Mouse (Mus musculus): ENCODE measurements around the gene Vmn2r29. TPM values are rescaled to one million over a fixed set of nuclear protein-coding genes. Genes with fewer than 3 reads are reported as not detected.
"Not testable (repeated sequence)": the region's sequence is repeated elsewhere in the genome, so short reads cannot be mapped to it uniquely, and the experiment has no call there.

Vmn2r29 gene
- 0.07 TPM in 1 of 2 replicates, not detected in the other for polyA plus RNA-seq (2016; fragmentation: Nextera tagmentation; extraction: Ambion mirVana)

DNA sequence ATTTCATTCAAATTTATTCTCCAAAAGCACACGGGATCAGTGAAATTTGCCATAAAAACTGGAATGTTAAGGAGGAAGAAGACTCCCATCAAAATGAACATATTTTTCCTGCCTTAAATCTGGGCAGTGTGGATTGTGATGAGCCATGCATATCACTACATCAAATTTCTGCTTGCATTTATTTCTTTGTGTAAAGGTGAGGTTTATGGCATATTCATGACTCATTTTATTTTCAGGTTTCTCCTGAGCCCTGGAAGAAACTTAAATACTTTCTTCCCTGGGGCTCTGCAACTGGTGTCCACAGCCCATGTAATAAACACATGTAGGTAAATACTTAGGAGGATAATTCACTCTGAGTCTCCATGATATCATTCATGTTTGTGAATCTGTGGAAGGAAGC lies at the start of gene Vmn2r29:
Gene Vmn2r29, minus strand, starts transcription at position 101 of the 400 bp plus-strand sequence.
- H3K9ac ChIP-seq; H3K36me3 ChIP-seq; ATAC-seq; H3K4me3 ChIP-seq; H3K4me1 ChIP-seq; H3K27ac ChIP-seq; H3K27me3 ChIP-seq (replicated peaks); H3K4me2 ChIP-seq; H3K9me3 ChIP-seq (replicated peaks): not testable (repeated sequence)
- no CpG with 5 or more reads among the region's 1 CpGs for WGBS (ENCODE audit: insufficient replicate concordance)

DNA sequence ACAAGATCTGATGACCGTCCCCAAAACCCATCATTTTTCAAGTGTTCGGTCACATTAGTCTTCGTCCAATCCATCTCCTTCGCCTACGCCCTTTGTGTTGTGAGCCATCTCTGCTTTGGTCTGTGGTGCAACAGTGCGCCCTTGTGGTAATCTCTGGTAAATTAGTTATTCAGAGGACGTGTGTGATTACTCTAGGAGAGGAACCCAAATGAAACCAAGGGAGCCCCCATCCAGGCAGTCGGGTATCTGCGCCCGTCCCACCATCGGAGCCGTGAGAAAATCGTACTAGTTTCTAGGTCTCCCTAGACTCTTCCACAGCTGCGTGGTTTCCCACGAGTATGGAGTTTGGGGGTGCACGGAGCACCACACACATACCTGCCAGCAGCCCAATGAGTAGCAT lies 48.5 kb upstream of the Vmn2r29 start:
- H3K9me3 ChIP-seq (replicated peaks): no peaks in the 10 kb centered on the region
- ATAC-seq: no peak

DNA sequence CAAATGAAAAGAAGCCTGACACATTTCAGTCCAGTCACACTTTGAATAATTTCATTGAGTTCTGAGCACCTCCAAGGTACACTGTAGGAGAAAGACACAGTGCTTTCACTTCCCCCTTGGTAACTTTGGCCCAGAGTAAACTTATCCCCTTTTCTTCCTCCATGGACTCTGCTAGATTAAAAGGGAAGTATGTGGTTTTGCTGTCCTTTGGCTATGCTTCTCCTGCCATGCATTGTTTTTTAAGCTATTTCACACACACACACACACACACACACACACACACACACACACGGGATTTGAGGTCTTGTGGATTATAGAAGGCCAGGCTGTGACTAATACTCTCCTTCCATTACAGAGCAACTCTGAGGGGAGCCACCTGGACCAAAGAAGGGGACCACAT lies 34.3 kb upstream of the Vmn2r29 start:
- Histone ChIP-seq H3K36me3 (peaks cover 32% of the 10 kb centered on the region), H3K27ac (no peak overlapping the region), H3K4me1 (no peaks in the 10 kb centered on the region), H3K4me2 (no peak overlapping the region), H3K4me3 (no peak overlapping the region), H3K9me3 (replicated peaks) (peaks cover 5% of the 10 kb centered on the region), H3K9ac (no peak overlapping the region), H3K27me3 (replicated peaks) (no peaks in the 10 kb centered on the region)
- WGBS (ENCODE audit: insufficient replicate concordance): 27% methylated on average over 1 of the region's 1 CpGs
- ATAC-seq: no peak

More for the DNA sequence above, 48.5 kb upstream of the Vmn2r29 start:
- Histone ChIP-seq H3K4me1 (peaks cover 6% of the 10 kb centered on the region; the same call in 1 of the 2 replicates), H3K9ac (no peak overlapping the region), H3K4me2 (no peak overlapping the region), H3K27me3 (replicated peaks) (peaks cover 9% of the 10 kb centered on the region), H3K36me3 (peaks cover 55% of the 10 kb centered on the region), H3K27ac (no peak overlapping the region), H3K4me3 (no peak overlapping the region)
- WGBS (ENCODE audit: insufficient replicate concordance): 76% methylated on average over 16 of the region's 16 CpGs

DNA sequence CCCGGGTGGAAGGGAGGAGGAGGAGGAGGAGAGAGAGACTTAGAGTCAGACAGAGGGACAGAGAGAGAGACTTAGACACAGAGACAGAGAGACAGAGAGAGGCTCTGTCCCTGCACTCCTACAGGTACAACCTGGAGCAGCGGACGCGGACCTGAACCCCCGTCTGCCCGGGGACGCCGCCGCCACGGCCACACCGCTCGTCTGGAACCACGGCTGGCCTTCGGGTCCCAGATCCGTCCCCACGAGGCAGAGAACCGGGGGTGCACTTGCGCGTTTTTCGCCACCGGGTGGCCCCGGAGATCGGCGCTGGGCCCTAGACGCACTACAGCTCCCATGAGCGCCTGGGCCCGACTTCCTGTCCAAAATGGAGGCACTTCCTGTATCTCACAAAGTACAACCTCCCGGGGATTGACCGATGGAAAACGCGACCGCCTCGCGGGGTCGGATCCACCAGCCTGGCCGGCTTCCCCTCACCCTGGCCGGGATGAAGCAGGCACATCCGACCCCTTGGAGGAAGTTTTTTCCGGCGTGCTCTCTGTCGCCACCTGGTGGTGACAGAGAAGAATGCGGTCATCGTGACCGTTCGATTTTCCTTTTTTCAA lies 30.9 kb upstream of the Vmn2r29 start, which contains the start of gene Gm45844:
Gene Gm45844, minus strand, starts transcription at position 324 of the 602 bp plus-strand sequence.
- WGBS (ENCODE audit: insufficient replicate concordance): 45% methylated on average over 45 of the region's 45 CpGs
- H3K27me3 ChIP-seq (replicated peaks); H3K4me1 ChIP-seq; H3K36me3 ChIP-seq; H3K9me3 ChIP-seq (replicated peaks): not testable (repeated sequence)
- ATAC-seq: peak; percentile 99
- Histone ChIP-seq H3K4me3 (peak within 1 kb of the TSS; percentile 54), H3K27ac (peak within 1 kb of the TSS; percentile 5; the same call in 1 of the 2 replicates), H3K4me2 (peak within 1 kb of the TSS; percentile 49), H3K9ac (peak within 1 kb of the TSS; percentile 30)

DNA sequence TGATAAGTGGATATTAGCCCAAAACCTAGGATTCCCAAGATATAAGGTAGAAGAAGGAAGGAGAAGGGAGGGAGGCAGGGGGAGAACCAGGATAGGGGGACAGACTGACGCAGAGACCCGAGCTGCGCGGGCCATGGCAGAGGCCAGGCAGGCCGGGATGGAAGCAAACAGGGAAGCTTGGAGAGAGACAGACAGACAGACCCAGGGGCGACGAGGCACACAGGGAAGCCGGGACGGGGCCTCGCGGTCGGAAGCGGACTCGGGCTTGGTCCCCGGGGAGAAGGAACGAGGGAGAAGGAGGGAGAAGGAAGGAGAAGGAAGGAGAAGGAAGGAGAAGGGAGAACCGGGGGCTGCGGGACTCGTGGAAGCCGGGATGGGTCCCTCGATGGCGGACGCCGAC lies 30.4 kb upstream of the Vmn2r29 start:
- H3K4me3 ChIP-seq: peak overlapping the region; percentile 54
- not testable (repeated sequence) for H3K4me1 ChIP-seq; H3K9me3 ChIP-seq (replicated peaks); H3K27me3 ChIP-seq (replicated peaks); H3K36me3 ChIP-seq
- H3K4me2 ChIP-seq: peak overlapping the region; percentile 49
- H3K9ac ChIP-seq: peak overlapping the region; percentile 30
- 59% methylated on average over 24 of the region's 24 CpGs for whole genome bisulfite sequencing (ENCODE audit: insufficient replicate concordance)
- peak; percentile 31 for ATAC-seq
- peak overlapping the region; percentile 5; the same call in 1 of the 2 replicates for H3K27ac ChIP-seq

DNA sequence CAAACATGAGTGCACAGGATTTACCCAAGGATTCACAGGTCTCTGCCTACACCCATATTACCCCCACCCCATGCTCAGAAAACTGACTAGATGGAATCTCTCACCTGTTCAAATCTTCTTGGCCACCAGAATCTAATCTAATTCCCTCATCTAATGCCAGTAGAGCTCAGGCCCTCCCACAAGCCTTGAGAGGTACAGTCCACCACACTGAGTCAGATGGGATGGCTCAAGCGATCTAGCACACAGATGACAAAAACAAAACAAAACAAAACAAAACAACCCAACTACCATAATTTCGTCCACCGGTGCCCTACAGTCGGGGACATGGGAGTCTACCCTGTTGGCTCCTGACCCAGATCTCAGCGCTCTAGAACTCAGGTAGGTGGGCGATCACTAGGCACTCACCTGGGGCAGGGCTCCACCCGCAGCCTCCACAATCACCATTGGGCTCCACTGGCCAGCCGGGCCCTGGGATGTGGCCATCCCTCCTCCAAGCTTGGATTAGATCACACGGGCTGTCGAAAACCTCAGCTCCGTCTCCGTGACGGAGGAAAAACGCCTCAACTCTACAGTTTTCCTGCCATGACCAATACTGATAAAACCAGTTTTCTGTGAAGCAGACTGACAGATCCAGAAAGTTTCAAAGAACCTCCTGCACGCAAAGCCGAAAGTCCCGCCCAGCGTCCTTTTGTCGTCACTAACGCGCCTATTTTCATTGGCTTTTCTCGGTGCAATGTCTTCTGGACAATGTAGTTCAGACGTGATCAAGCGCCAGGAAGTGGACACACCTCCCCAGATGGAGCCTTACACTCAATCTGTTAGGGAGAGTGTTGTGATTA lies 37.6 kb downstream of the Vmn2r29 start, which contains the start of gene Zfp772:
Gene Zfp772, minus strand, starts transcription at position 686 of the 839 bp plus-strand sequence.
- not testable (repeated sequence) for H3K9me3 ChIP-seq (replicated peaks); H3K36me3 ChIP-seq; H3K4me1 ChIP-seq; H3K27ac ChIP-seq; H3K27me3 ChIP-seq (replicated peaks); ATAC-seq
- 1% methylated on average over 24 of the region's 24 CpGs for WGBS (ENCODE audit: insufficient replicate concordance)
- peak within 1 kb of the TSS; percentile 64 for H3K4me3 ChIP-seq
- H3K4me2 ChIP-seq: peak within 1 kb of the TSS; percentile 71
- H3K9ac ChIP-seq: peak within 1 kb of the TSS; percentile 68

DNA sequence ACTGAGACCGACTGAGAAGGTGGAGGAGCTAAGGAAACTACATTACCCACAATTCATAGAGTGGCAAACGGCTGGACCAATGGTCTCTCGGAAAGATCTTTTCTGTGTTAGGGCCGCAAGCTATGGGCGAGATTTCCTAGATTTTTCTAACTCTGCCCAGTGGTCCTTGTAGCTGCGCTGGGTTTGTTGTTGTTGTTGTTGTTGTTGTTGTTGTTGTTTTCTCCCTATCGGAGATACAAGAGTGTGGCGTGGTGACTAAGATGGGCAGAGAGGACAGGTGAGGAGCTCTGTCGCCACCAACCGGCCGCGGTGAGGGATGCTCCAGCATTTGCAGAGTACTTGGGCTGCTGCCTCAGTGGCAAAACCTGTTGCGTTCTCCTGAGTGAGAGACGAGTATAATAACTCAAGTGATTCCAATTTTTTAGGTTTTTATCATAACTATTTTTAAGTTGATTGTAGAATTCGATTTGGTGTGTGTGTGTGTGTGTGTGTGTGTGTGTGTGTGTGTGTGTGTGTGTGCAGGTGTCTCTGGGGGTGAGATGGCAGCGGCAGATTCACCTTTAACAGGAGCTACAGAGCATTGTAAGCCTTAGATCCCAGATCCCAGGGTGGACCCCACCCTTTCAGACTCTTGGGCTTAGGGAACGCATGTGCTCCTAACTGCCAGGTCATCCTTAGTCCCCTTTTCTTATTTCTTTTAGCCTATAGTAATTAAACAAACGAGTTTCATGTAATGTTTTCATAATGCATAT lies 58.8 kb downstream of the Vmn2r29 start:
- H3K9me3 ChIP-seq (replicated peaks): no peaks in the 10 kb centered on the region
- H3K9ac ChIP-seq: no peak overlapping the region
- 6% methylated on average over 18 of the region's 18 CpGs for WGBS (ENCODE audit: insufficient replicate concordance)
- peak; percentile 93 for ATAC-seq
- H3K27ac ChIP-seq: no peak overlapping the region
- peak overlapping the region; percentile 62 for H3K4me3 ChIP-seq
- H3K4me1 ChIP-seq: peaks cover 4% of the 10 kb centered on the region; the same call in 1 of the 2 replicates
- no peaks in the 10 kb centered on the region for H3K36me3 ChIP-seq
- H3K4me2 ChIP-seq: peak overlapping the region; percentile 67
- no peaks in the 10 kb centered on the region for H3K27me3 ChIP-seq (replicated peaks)

DNA sequence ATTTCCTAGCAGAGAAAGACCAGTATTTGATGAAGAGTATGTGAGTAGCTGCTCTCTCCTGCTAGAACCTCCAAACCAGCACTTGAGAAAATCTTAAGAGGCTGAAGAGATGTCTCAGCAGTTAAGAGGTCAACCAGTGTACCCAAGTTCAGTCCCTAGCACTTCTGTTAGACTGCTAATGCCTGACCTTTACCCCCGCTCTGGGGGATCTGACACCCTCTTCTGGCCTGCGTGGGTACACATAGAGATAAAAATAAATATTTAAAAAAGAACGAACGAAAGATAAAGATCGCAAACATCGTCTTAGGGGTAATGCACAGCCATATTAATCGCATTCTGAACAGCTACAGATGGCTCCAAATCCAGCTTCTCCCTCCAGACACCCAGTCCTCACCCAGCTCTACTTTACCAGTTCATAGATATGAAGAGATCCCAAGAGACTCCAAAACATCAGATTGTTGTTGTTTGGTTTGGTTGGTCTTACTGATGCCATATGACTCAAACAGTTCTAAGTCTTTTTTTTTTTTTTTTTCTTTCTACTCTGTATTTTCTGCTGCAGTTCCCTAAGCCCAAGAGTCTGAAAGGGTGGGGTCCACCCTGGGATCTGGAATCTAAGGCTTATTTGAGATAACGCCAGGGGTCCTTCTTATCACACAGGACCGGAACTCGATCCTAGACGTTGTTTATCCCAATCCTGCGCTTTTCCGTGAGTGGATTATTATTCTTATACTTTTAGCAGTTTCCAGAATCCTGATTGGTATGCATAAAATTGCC lies 59.5 kb downstream of the Vmn2r29 start:
- no peaks in the 10 kb centered on the region for H3K9me3 ChIP-seq (replicated peaks)
- H3K27ac ChIP-seq: no peak overlapping the region
- H3K9ac ChIP-seq: no peak overlapping the region
- H3K4me2 ChIP-seq: peak overlapping the region; percentile 67
- peak overlapping the region; percentile 62 for H3K4me3 ChIP-seq
- peaks cover 2% of the 10 kb centered on the region; the same call in 1 of the 2 replicates for H3K36me3 ChIP-seq
- H3K4me1 ChIP-seq: peaks cover 4% of the 10 kb centered on the region; the same call in 1 of the 2 replicates
- 25% methylated on average over 13 of the region's 13 CpGs for WGBS (ENCODE audit: insufficient replicate concordance)
- ATAC-seq: peak; percentile 35; the same call in 1 of the 2 replicates
- H3K27me3 ChIP-seq (replicated peaks): no peaks in the 10 kb centered on the region

DNA sequence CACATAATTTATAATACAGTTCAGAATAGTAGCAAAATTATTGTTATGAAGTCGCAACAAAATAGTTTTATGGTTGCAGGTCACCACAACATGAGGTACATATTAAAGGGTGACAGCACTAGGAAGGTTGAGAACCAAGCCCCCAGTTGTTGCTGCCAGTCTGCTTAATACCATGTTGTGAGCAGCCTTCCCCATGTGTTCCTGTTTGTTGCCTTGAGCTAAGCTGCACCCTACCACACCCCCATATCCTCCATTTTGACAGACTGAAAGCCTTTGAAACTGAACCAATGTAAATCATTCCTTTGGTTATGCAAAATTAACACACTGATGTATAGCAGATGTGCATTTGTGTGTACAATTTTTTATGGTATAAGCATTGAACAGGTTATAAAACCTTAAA lies 61.2 kb downstream of the Vmn2r29 start:
- 85% methylated on average over 1 of the region's 1 CpGs for WGBS (ENCODE audit: insufficient replicate concordance)
- ATAC-seq: no peak

More for the DNA sequence above, 61.2 kb downstream of the Vmn2r29 start:
- Histone ChIP-seq H3K9me3 (replicated peaks) (no peaks in the 10 kb centered on the region), H3K27me3 (replicated peaks) (no peaks in the 10 kb centered on the region), H3K9ac (no peak overlapping the region), H3K27ac (no peak overlapping the region), H3K36me3 (peaks cover 13% of the 10 kb centered on the region; the same call in 1 of the 2 replicates), H3K4me2 (no peak overlapping the region), H3K4me3 (no peak overlapping the region), H3K4me1 (peaks cover 4% of the 10 kb centered on the region; the same call in 1 of the 2 replicates)

All from liver, embryonic 12.5 days (tissue).